Mouse (Mus musculus): Measurements from ENCODE around the gene Gnai2. TPM values are rescaled to one million over a fixed set of nuclear protein-coding genes. Genes with fewer than 3 reads are reported as not detected.
A peak's percentile ranks its signal among the peaks of the same experiment; 100 is the strongest.
"Not testable (repeated sequence)": the region's sequence is repeated elsewhere in the genome, so short reads cannot be mapped to it uniquely, and the experiment has no call there.

Gene Gnai2
- polyA plus RNA-seq, 1 experiment = 273 TPM

GRCm38 (mm10) chr9:107566855-107567254 is 68.3 kb downstream of the Gnai2 start:
- H3K4me3 ChIP-seq (replicated peaks; ENCODE audit: control insufficient read depth, low read depth, low read length) = no peak overlapping the region
- H3K27ac ChIP-seq (ENCODE audit: control insufficient read depth, insufficient read depth, low read depth, low read length, poor library complexity) = no peak overlapping the region
- WGBS = 46% methylated on average over 3 of the region's 3 CpGs
- no peaks in the 10 kb centered on the region; the same call in 1 of the 2 replicates for H3K4me1 ChIP-seq (ENCODE audit: control insufficient read depth, insufficient read depth, low read length)
- TF ChIP-seq CTCF (IDR thresholded peaks at IDR 0.05; ENCODE audit: control insufficient read depth, insufficient read depth, low read length) (no peak), POLR2A (IDR thresholded peaks at IDR 0.05; ENCODE audit: borderline replicate concordance, control insufficient read depth, low read depth, low read length) (no peak)

GRCm38 (mm10) chr9:107566041-107566709 is 69.0 kb downstream of the Gnai2 start:
- no peak overlapping the region for H3K4me3 ChIP-seq (replicated peaks; ENCODE audit: control insufficient read depth, low read depth, low read length)
- H3K27ac ChIP-seq (ENCODE audit: control insufficient read depth, insufficient read depth, low read depth, low read length, poor library complexity) = no peak overlapping the region
- TF ChIP-seq POLR2A (IDR thresholded peaks at IDR 0.05; ENCODE audit: borderline replicate concordance, control insufficient read depth, low read depth, low read length) (no peak), CTCF (IDR thresholded peaks at IDR 0.05; ENCODE audit: control insufficient read depth, insufficient read depth, low read length) (peak; percentile 88)
- no peaks in the 10 kb centered on the region; the same call in 1 of the 2 replicates for H3K4me1 ChIP-seq (ENCODE audit: control insufficient read depth, insufficient read depth, low read length)
- 58% methylated on average over 15 of the region's 15 CpGs for WGBS

- 42% methylated on average over 5 of the region's 5 CpGs for WGBS
- H3K4me1 ChIP-seq (ENCODE audit: control insufficient read depth, insufficient read depth, low read length); H3K4me3 ChIP-seq (replicated peaks; ENCODE audit: control insufficient read depth, low read depth, low read length); H3K27ac ChIP-seq (ENCODE audit: control insufficient read depth, insufficient read depth, low read depth, low read length, poor library complexity): not testable (repeated sequence)
Observed at GRCm38 (mm10) chr9:107565556-107565955, 69.6 kb downstream of the Gnai2 start.

Other genes with a start within 250 kb of the Gnai2 start
- gene Cacna2d2, start 235.8 kb downstream of the Gnai2 start, polyA plus RNA-seq (2011; ENCODE audit: insufficient read depth, insufficient read length, low replicate concordance, missing spikeins) = not detected in 2 replicates
- gene Tmem115, start 101.4 kb downstream of the Gnai2 start, polyA plus RNA-seq (2011; ENCODE audit: insufficient read depth, insufficient read length, low replicate concordance, missing spikeins) = 2.2 and 6.6 TPM in 2 replicates
- 6.0 and 10.3 TPM in 2 replicates for gene Cyb561d2, start 93.2 kb downstream of the Gnai2 start, polyA plus RNA-seq (2011; ENCODE audit: insufficient read depth, insufficient read length, low replicate concordance, missing spikeins)
- gene Nprl2, start 93.1 kb downstream of the Gnai2 start, polyA plus RNA-seq (2011; ENCODE audit: insufficient read depth, insufficient read length, low replicate concordance, missing spikeins) = 9.3 and 24.6 TPM in 2 replicates
- gene Zmynd10, start 88.1 kb downstream of the Gnai2 start, polyA plus RNA-seq (2011; ENCODE audit: insufficient read depth, insufficient read length, low replicate concordance, missing spikeins) = not detected in 2 replicates
- 31.3 and 32.3 TPM in 2 replicates for gene Rassf1, start 83.8 kb downstream of the Gnai2 start, polyA plus RNA-seq (2011; ENCODE audit: insufficient read depth, insufficient read length, low replicate concordance, missing spikeins)
- 15.0 and 22.1 TPM in 2 replicates for gene Tusc2, start 72.1 kb downstream of the Gnai2 start, polyA plus RNA-seq (2011; ENCODE audit: insufficient read depth, insufficient read length, low replicate concordance, missing spikeins)
- gene Hyal2, start 67.4 kb downstream of the Gnai2 start, polyA plus RNA-seq (2011; ENCODE audit: insufficient read depth, insufficient read length, low replicate concordance, missing spikeins) = 6.8 and 7.2 TPM in 2 replicates
- gene Hyal1, start 58.4 kb downstream of the Gnai2 start, polyA plus RNA-seq (2011; ENCODE audit: insufficient read depth, insufficient read length, low replicate concordance, missing spikeins) = 2.9 and 8.5 TPM in 2 replicates
- 14.9 and 34.9 TPM in 2 replicates for gene Naa80, start 56.5 kb downstream of the Gnai2 start, polyA plus RNA-seq (2011; ENCODE audit: insufficient read depth, insufficient read length, low replicate concordance, missing spikeins)
- gene Hyal3, start 54.5 kb downstream of the Gnai2 start, polyA plus RNA-seq (2011; ENCODE audit: insufficient read depth, insufficient read length, low replicate concordance, missing spikeins) = 2.8 TPM in 1 of 2 replicates, not detected in the other
- gene Ifrd2, start 47.7 kb downstream of the Gnai2 start, polyA plus RNA-seq (2011; ENCODE audit: insufficient read depth, insufficient read length, low replicate concordance, missing spikeins) = 172 and 173 TPM in 2 replicates
- 2.1 TPM in 1 of 2 replicates, not detected in the other for gene Sema3b, start 26.1 kb downstream of the Gnai2 start, polyA plus RNA-seq (2011; ENCODE audit: insufficient read depth, insufficient read length, low replicate concordance, missing spikeins)
- gene Slc38a3, start 34.2 kb upstream of the Gnai2 start, polyA plus RNA-seq (2011; ENCODE audit: insufficient read depth, insufficient read length, low replicate concordance, missing spikeins) = 1.8 and 4.7 TPM in 2 replicates
- gene Gnat1, start 44.3 kb upstream of the Gnai2 start, polyA plus RNA-seq (2011; ENCODE audit: insufficient read depth, insufficient read length, low replicate concordance, missing spikeins) = not detected in 2 replicates
- gene Sema3f, start 75.1 kb upstream of the Gnai2 start, polyA plus RNA-seq (2011; ENCODE audit: insufficient read depth, insufficient read length, low replicate concordance, missing spikeins) = 3.6 and 5.0 TPM in 2 replicates
- 97.6 and 118 TPM in 2 replicates for gene Rbm5, start 135.6 kb upstream of the Gnai2 start, polyA plus RNA-seq (2011; ENCODE audit: insufficient read depth, insufficient read length, low replicate concordance, missing spikeins)
- 78.4 and 110 TPM in 2 replicates for gene Rbm6, start 237.9 kb upstream of the Gnai2 start, polyA plus RNA-seq (2011; ENCODE audit: insufficient read depth, insufficient read length, low replicate concordance, missing spikeins)

All from bone marrow, adult 2 months (tissue).